In genomic region chr19:41837194-41837916, GRCm38 (mm10) we compare ENCODE assay signal across 10 mouse cellular contexts. TPM values are rescaled to one million over a fixed set of nuclear protein-coding genes. Genes with fewer than 3 reads are reported as not detected.
DNase-seq lines count a peak whose midpoint lies in the region; ATAC-seq and TF ChIP-seq lines count a peak whose summit lies in the region.
"Had no signal": no experiment of that assay in that cellular context is flagged by ENCODE, and none has a peak within 500 bp of the region (broad histone marks: within the 10 kb centered on the region; RNA-seq: fewer than 3 reads in every experiment).

No protein-coding gene starts in this region.

- no peak for TF ChIP-seq CTCF in layer of hippocampus, adult 2 months (conservative IDR thresholded peaks at IDR 0.05)
- TF ChIP-seq CTCF in intestine, postnatal 0 days (IDR thresholded peaks at IDR 0.05; ENCODE audit: low read depth) = no peak
- TF ChIP-seq CTCF in olfactory bulb, adult 2 months (IDR thresholded peaks at IDR 0.05; ENCODE audit: insufficient read depth, low read depth, low read length) = no peak

- H3K4me2 ChIP-seq in intestine, postnatal 0 days (replicated peaks; ENCODE audit: low read depth) = peak overlapping the region; percentile 51
- H3K4me2 ChIP-seq: embryonic facial prominence, embryonic 12.5 days had no signal

- 0 out of 2 replicates have a peak overlapping the region, but pooled peaks have one; percentile 84 for H3K27ac ChIP-seq in layer of hippocampus, adult 2 months
- H3K27ac ChIP-seq in intestine, postnatal 0 days (ENCODE audit: low read depth, low read length) = peak overlapping the region; percentile 66
- peak overlapping the region; percentile 51 for H3K27ac ChIP-seq in olfactory bulb, adult 2 months (ENCODE audit: insufficient read depth, low read depth, low read length)
- H3K27ac ChIP-seq: embryonic facial prominence, embryonic 12.5 days had no signal

- no peak overlapping the region for H3K9ac ChIP-seq in intestine, postnatal 0 days (ENCODE audit: low read depth, low read length)
- H3K9ac ChIP-seq: embryonic facial prominence, embryonic 12.5 days had no signal

- WGBS in intestine, postnatal 0 days = 23% methylated on average over 9 of the region's 9 CpGs
- WGBS in olfactory bulb, adult 2 months = 75% methylated on average over 9 of the region's 9 CpGs

- H3K9me3 ChIP-seq in intestine, postnatal 0 days (ENCODE audit: control insufficient read depth) = no peaks in the 10 kb centered on the region
- H3K9me3 ChIP-seq: embryonic facial prominence, embryonic 12.5 days had no signal

- ATAC-seq in erythroblast, adult 5-6 weeks (replicated peaks; ENCODE audit: low FRiP score, poor library complexity, severe bottlenecking) = peak; percentile 57
- 0 out of 2 replicates have a peak, but pooled peaks have one; percentile 2 for ATAC-seq in intestine, postnatal 0 days

- TF ChIP-seq POLR2A in olfactory bulb, adult 2 months (IDR thresholded peaks at IDR 0.05; ENCODE audit: insufficient read depth, low read depth, low read length) = no peak

- no peaks in the 10 kb centered on the region for H3K36me3 ChIP-seq in intestine, postnatal 0 days (ENCODE audit: control insufficient read depth, insufficient read depth)
- H3K36me3 ChIP-seq: embryonic facial prominence, embryonic 12.5 days had no signal

- DNase-seq in layer of hippocampus, adult 2 months (ENCODE audit: low spot score in 2 of 2) = no peak
- DNase-seq in layer of hippocampus, postnatal 25 days (ENCODE audit: extremely low spot score in 1 of 2, low spot score in 1 of 2) = no peak
- no peak for DNase-seq in thymus, postnatal 4 days
- no peak for DNase-seq in lung, postnatal 4 days
- DNase-seq: cerebellum, adult 9-11 months; kidney, adult 11 months had no signal

- H3K4me3 ChIP-seq in layer of hippocampus, adult 2 months = no peak overlapping the region
- H3K4me3 ChIP-seq in intestine, postnatal 0 days (ENCODE audit: low read depth, low read length) = peak overlapping the region; percentile 11; the same call in 1 of the 2 replicates
- no peak overlapping the region for H3K4me3 ChIP-seq in olfactory bulb, adult 2 months (ENCODE audit: insufficient read depth, low read depth, low read length)
- H3K4me3 ChIP-seq: embryonic facial prominence, embryonic 12.5 days had no signal

- no peaks in the 10 kb centered on the region for H3K27me3 ChIP-seq in intestine, postnatal 0 days (replicated peaks; ENCODE audit: control insufficient read depth, insufficient read depth, low read length)

- H3K4me1 ChIP-seq in intestine, postnatal 0 days (replicated peaks; ENCODE audit: control insufficient read depth, insufficient read depth, low read length) = no peaks in the 10 kb centered on the region; the same call in 1 of the 2 replicates
- H3K4me1 ChIP-seq in olfactory bulb, adult 2 months (ENCODE audit: control insufficient read depth, insufficient read depth, low read length) = peaks cover 21% of the 10 kb centered on the region

RNA-seq across cellular contexts. Expression of gene Frat1, which starts 7.6 kb away (rescaled TPM):
- 10 to 100 TPM; 22.0 to 27.1 TPM for total RNA-seq in layer of hippocampus, adult 2 months (2021)
- total RNA-seq in layer of hippocampus, postnatal 25 days (2021) = 10 to 100 TPM; 22.4 to 24.8 TPM
- total RNA-seq in erythroblast, adult 5-6 weeks (2015; ENCODE audit: low replicate concordance) = 0.77 and 3.1 TPM in 2 replicates
- total RNA-seq in erythroblast, adult 5-6 weeks (2017; ENCODE audit: low replicate concordance) = 2.1 and 5.3 TPM in 2 replicates
- polyA plus RNA-seq in intestine, postnatal 0 days (2015; fragmentation: Nextera tagmentation; extraction: Ambion mirVana) = 6.4 and 8.3 TPM in 2 replicates
- not detected in 2 replicates for polyA plus RNA-seq in olfactory bulb, adult 2 months (2012; ENCODE audit: insufficient read depth, insufficient read length, low replicate concordance, missing spikeins)

RNA-seq across cellular contexts. Expression of gene Frat2, which starts 10.6 kb away (rescaled TPM):
- 10 to 100 TPM; 10.7 to 11.7 TPM for total RNA-seq in layer of hippocampus, adult 2 months (2021)
- 10 to 100 TPM; 13.9 to 14.9 TPM for total RNA-seq in layer of hippocampus, postnatal 25 days (2021)
- total RNA-seq in erythroblast, adult 5-6 weeks (2015; ENCODE audit: low replicate concordance) = 2.3 and 4.8 TPM in 2 replicates
- 3.6 and 11.0 TPM in 2 replicates for total RNA-seq in erythroblast, adult 5-6 weeks (2017; ENCODE audit: low replicate concordance)
- 3.8 and 4.5 TPM in 2 replicates for polyA plus RNA-seq in intestine, postnatal 0 days (2015; fragmentation: Nextera tagmentation; extraction: Ambion mirVana)
- not detected in 2 replicates for polyA plus RNA-seq in olfactory bulb, adult 2 months (2012; ENCODE audit: insufficient read depth, insufficient read length, low replicate concordance, missing spikeins)

RNA-seq across cellular contexts. Expression of gene Arhgap19, which starts 35.5 kb away (rescaled TPM):
- total RNA-seq in layer of hippocampus, adult 2 months (2021) = 1 to 10 TPM; 2.2 to 2.5 TPM
- 1 to 10 TPM; 2.4 to 2.5 TPM for total RNA-seq in layer of hippocampus, postnatal 25 days (2021)
- total RNA-seq in erythroblast, adult 5-6 weeks (2015; ENCODE audit: low replicate concordance) = 17.5 and 28.6 TPM in 2 replicates
- 28.1 and 28.3 TPM in 2 replicates for total RNA-seq in erythroblast, adult 5-6 weeks (2017; ENCODE audit: low replicate concordance)
- polyA plus RNA-seq in intestine, postnatal 0 days (2015; fragmentation: Nextera tagmentation; extraction: Ambion mirVana) = 3.5 TPM in 2 replicates
- polyA plus RNA-seq in olfactory bulb, adult 2 months (2012; ENCODE audit: insufficient read depth, insufficient read length, low replicate concordance, missing spikeins) = not detected in 2 replicates

RNA-seq across cellular contexts. Expression of gene Rrp12, which starts 58.6 kb away (rescaled TPM):
- total RNA-seq in layer of hippocampus, adult 2 months (2021) = 10 to 100 TPM; 33.4 to 34.2 TPM
- total RNA-seq in layer of hippocampus, postnatal 25 days (2021) = 10 to 100 TPM; 32.9 to 33.5 TPM
- 0.63 and 2.9 TPM in 2 replicates for total RNA-seq in erythroblast, adult 5-6 weeks (2015; ENCODE audit: low replicate concordance)
- 2.4 and 2.6 TPM in 2 replicates for total RNA-seq in erythroblast, adult 5-6 weeks (2017; ENCODE audit: low replicate concordance)
- 4.7 and 5.0 TPM in 2 replicates for polyA plus RNA-seq in intestine, postnatal 0 days (2015; fragmentation: Nextera tagmentation; extraction: Ambion mirVana)
- polyA plus RNA-seq in olfactory bulb, adult 2 months (2012; ENCODE audit: insufficient read depth, insufficient read length, low replicate concordance, missing spikeins) = not detected in 2 replicates

Comparison
In these comparisons a context has a peak if more than half of its experiments do, and no peak if none do; other contexts are left out.
1. RNA of gene Arhgap19, which starts 35.5 kb away (total RNA-seq): 17.5 to 28.6 TPM in erythroblast, adult 5-6 weeks; 2.2 to 2.5 TPM in layer of hippocampus, adult 2 months and 2.4 to 2.5 TPM in layer of hippocampus, postnatal 25 days; every median in the first group is over 4 times any median in the second.
2. Peak in every context shown above with its lines, with median percentiles within 50 percentile points of each other: H3K27ac ChIP-seq.